ENCODE assay signal across 8 mouse cellular contexts in genomic region chr17:64765286-64765685, GRCm38 (mm10).
DNase-seq lines count a peak whose midpoint lies in the region.

No protein-coding gene starts in this region.

- intact Hi-C loops in gastrocnemius, postnatal 14 days (cut with DNase I; ENCODE audit: low total_unique reads), result no loop called here
- intact Hi-C loops in left cerebral cortex, postnatal 4 days (cut with DNase I), result no loop called here

- DNase-seq in gastrocnemius, postnatal 14 days, result peak; percentile 10
- DNase-seq in gastrocnemius, postnatal 10 days, result no peak
- peak; percentile 39 for DNase-seq in left cerebral cortex, postnatal 4 days
- no peak for DNase-seq in left cerebral cortex, adult 8-10 months (ENCODE audit: low spot score in 2 of 2)
- peak; percentile 68 for DNase-seq in Muller cell, postnatal 12 days (ENCODE audit: inconsistent ontology term)
- DNase-seq in cerebellum, postnatal 25 days, result peak; percentile 38 to 41
- DNase-seq in thymus, postnatal 14 days, result no peak
- DNase-seq in urinary bladder, postnatal 25 days (ENCODE audit: low spot score), result no peak

Comparison
In these comparisons a context has a peak if more than half of its experiments do, and no peak if none do; other contexts are left out.
1. DNase-seq: peak in gastrocnemius, postnatal 14 days (single experiment), left cerebral cortex, postnatal 4 days (single experiment), Muller cell, postnatal 12 days (single experiment) and cerebellum, postnatal 25 days (2 of 2); none in gastrocnemius, postnatal 10 days (single experiment), left cerebral cortex, adult 8-10 months (0 of 2), thymus, postnatal 14 days (single experiment) and urinary bladder, postnatal 25 days (single experiment).